Mouse (Mus musculus): ENCODE data around the gene Abl1. TPM values are rescaled to one million over a fixed set of nuclear protein-coding genes. Genes with fewer than 3 reads are reported as not detected.

Abl1 gene
- total RNA-seq, 2 experiments from 2014 or later: 39.7 to 40.5 TPM

GRCm38 (mm10) chr2:31767104-31767503, 78.9 kb downstream of the Abl1 start:
- intact Hi-C loops (cut with DNase I): no loop called here
- no peak for DNase-seq (ENCODE audit: extremely low spot score in 1 of 2, low spot score in 2 of 2)

GRCm38 (mm10) chr2:31767815-31768214, 79.6 kb downstream of the Abl1 start:
- intact Hi-C loops (cut with DNase I): no loop called here
- DNase-seq (ENCODE audit: extremely low spot score in 1 of 2, low spot score in 2 of 2): no peak

- DNase-seq (ENCODE audit: extremely low spot score in 1 of 2, low spot score in 2 of 2): no peak
- intact Hi-C loops (cut with DNase I): no loop called here
These were observed 80.9 kb downstream of the Abl1 start for GRCm38 (mm10) chr2:31769115-31769514.

GRCm38 (mm10) chr2:31769631-31770111, 81.5 kb downstream of the Abl1 start:
- intact Hi-C loops (cut with DNase I): no loop called here
- peak in 1 of 2 experiments; percentile 85 for DNase-seq (ENCODE audit: extremely low spot score in 1 of 2, low spot score in 2 of 2)

- peak in 1 of 2 experiments; percentile 64 for DNase-seq (ENCODE audit: extremely low spot score in 1 of 2, low spot score in 2 of 2)
- intact Hi-C loops (cut with DNase I): no loop called here
These were observed 82.7 kb downstream of the Abl1 start for GRCm38 (mm10) chr2:31770781-31771441.

- DNase-seq (ENCODE audit: extremely low spot score in 1 of 2, low spot score in 2 of 2): no peak
- intact Hi-C loops (cut with DNase I): no loop called here
These were observed 88.3 kb downstream of the Abl1 start for GRCm38 (mm10) chr2:31776479-31776878.

- no peak for DNase-seq (ENCODE audit: extremely low spot score in 1 of 2, low spot score in 2 of 2)
- intact Hi-C loops (cut with DNase I): no loop called here
These were observed 91.1 kb downstream of the Abl1 start for GRCm38 (mm10) chr2:31779258-31779657.

- DNase-seq (ENCODE audit: extremely low spot score in 1 of 2, low spot score in 2 of 2): no peak
- intact Hi-C loops (cut with DNase I): loop anchor here (5.0 kb wide), 1 partner anchor 81 kb away; no protein-coding TSS in a partner anchor
These were observed 94.9 kb downstream of the Abl1 start for GRCm38 (mm10) chr2:31782958-31783602.

- peak; percentile 80 to 84 for DNase-seq (ENCODE audit: extremely low spot score in 1 of 2, low spot score in 2 of 2)
- intact Hi-C loops (cut with DNase I): loop anchor here (5.0 kb wide), 3 partner anchors 102 to 303 kb away; partner anchors contain the start of gene Lamc3
These were observed 96.9 kb downstream of the Abl1 start for GRCm38 (mm10) chr2:31785074-31785473.

- intact Hi-C loops (cut with DNase I): loop anchor here (2.0 to 5.0 kb wide), 4 partner anchors 100 to 305 kb away; partner anchors contain the start of gene Lamc3
- DNase-seq (ENCODE audit: extremely low spot score in 1 of 2, low spot score in 2 of 2): peak; percentile 63 to 86
These were observed 98.9 kb downstream of the Abl1 start for GRCm38 (mm10) chr2:31787029-31787428.

GRCm38 (mm10) chr2:31788227-31788626, 100.1 kb downstream of the Abl1 start:
- intact Hi-C loops (cut with DNase I): loop anchor here (5.0 kb wide), 3 partner anchors 99 to 306 kb away; partner anchors contain the start of gene Lamc3

GRCm38 (mm10) chr2:31789215-31789614, 101.0 kb downstream of the Abl1 start:
- intact Hi-C loops (cut with DNase I): loop anchor here (5.0 kb wide), 3 partner anchors 98 to 307 kb away; partner anchors contain the start of gene Lamc3
- no peak for DNase-seq (ENCODE audit: extremely low spot score in 1 of 2, low spot score in 2 of 2)

More at GRCm38 (mm10) chr2:31788227-31788626, 100.1 kb downstream of the Abl1 start:
- DNase-seq (ENCODE audit: extremely low spot score in 1 of 2, low spot score in 2 of 2): no peak

GRCm38 (mm10) chr2:31790728-31791251, 102.6 kb downstream of the Abl1 start:
- no peak for DNase-seq (ENCODE audit: extremely low spot score in 1 of 2, low spot score in 2 of 2)
- intact Hi-C loops (cut with DNase I): no loop called here

- intact Hi-C loops (cut with DNase I): no loop called here
- DNase-seq (ENCODE audit: extremely low spot score in 1 of 2, low spot score in 2 of 2): no peak
These were observed 103.1 kb downstream of the Abl1 start for GRCm38 (mm10) chr2:31791260-31791659.

GRCm38 (mm10) chr2:31792611-31793010, 104.4 kb downstream of the Abl1 start:
- DNase-seq (ENCODE audit: extremely low spot score in 1 of 2, low spot score in 2 of 2): no peak
- intact Hi-C loops (cut with DNase I): no loop called here

GRCm38 (mm10) chr2:31796943-31797342, 108.8 kb downstream of the Abl1 start:
- intact Hi-C loops (cut with DNase I): no loop called here

GRCm38 (mm10) chr2:31801416-31801815, 113.2 kb downstream of the Abl1 start:
- no peak for DNase-seq (ENCODE audit: extremely low spot score in 1 of 2, low spot score in 2 of 2)
- intact Hi-C loops (cut with DNase I): no loop called here

More at GRCm38 (mm10) chr2:31796943-31797342, 108.8 kb downstream of the Abl1 start:
- DNase-seq (ENCODE audit: extremely low spot score in 1 of 2, low spot score in 2 of 2): no peak

- DNase-seq (ENCODE audit: extremely low spot score in 1 of 2, low spot score in 2 of 2): no peak
- intact Hi-C loops (cut with DNase I): no loop called here
These were observed 114.6 kb downstream of the Abl1 start for GRCm38 (mm10) chr2:31802811-31803210.

GRCm38 (mm10) chr2:31803480-31803879, 115.3 kb downstream of the Abl1 start:
- intact Hi-C loops (cut with DNase I): no loop called here
- DNase-seq (ENCODE audit: extremely low spot score in 1 of 2, low spot score in 2 of 2): no peak

Measured in left cerebral cortex, postnatal 10 days (tissue).